Mouse (Mus musculus) embryo, embryonic 9.5 days (tissue): ENCODE data around the gene Gpatch2.
A peak's percentile ranks its signal among the peaks of the same experiment; 100 is the strongest.

Experiments used
- DNase-seq: peaks from one replicate; pipeline ENCODE4 v3.0.0-alpha.2; 2017; ENCODE audit errors: extremely low spot score

The Gpatch2 gene

DNA sequence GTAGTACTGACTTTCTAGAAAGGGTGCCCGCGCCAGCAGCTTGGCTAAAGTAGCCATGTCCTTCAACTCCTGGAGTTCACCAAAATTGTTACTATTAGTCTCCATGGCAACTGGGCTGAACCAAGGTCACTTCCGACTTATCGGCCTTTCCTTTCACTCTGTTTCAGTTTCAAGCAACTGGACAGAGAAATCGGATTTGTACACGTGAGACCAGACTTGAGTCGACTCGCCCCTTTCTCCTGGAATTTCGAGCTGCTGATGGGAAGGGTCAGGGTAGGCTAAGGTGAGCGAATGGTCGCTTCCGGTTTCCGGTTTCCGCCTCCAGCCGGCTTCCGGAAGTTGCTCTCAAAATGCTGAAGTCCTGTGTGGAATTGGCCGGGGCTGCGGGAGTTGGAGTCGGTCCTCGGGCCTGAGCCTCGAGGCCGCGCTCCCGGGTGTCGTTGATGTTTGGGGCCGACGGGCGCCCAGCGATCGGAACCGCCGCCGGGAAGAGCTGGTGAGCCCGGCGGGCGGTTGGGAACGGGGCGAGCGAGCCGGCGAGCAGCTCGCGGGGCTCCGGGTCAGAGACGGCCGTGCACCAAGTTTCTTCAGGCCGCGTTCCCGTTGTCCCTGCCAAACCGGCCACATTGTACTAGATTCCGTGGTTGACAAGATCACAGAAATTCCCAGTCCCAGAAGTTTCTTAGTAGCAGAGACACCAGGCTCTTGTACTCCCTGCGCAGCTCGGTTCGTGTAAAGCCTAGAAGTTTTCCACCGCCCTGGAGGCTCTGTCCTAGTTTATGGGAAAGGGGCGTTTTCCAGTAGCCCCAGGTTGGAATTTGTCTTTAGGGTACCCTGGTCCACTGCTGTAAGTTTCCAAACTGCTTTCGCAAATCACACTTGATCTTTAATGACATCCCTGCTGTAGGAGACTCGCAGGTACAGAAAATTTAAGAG lies at the start of gene Gpatch2, which contains the start of gene Spata17:
Gpatch2 (plus strand) TSS at position 328 of the 936 bp plus-strand sequence.
Spata17 (minus strand) TSS at position 285 of the 936 bp plus-strand sequence.
- DNase-seq = peak; percentile 88

- DNase-seq = no peak
Observed at GRCm38 (mm10) chr1:187169646-187170045, 45.7 kb upstream of the Gpatch2 start.

DNA sequence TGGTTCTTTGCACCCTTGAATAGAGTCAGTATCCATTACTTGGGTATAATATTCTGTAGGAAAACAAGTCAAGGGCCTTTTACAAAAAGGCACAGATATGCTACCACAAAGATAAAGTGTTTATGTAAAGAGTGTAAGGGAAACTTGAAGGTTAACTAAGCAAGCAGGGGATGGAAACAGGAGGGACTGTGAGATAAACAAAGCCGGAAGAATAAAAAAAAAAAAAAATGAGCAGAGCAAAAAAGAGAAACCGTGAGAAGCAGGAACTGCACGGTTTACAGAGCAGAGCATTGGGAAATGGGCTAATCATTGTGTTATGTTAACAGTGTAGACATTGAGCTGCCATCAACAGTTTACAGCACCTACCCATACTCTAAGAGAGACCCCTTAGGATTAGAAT lies 44.9 kb upstream of the Gpatch2 start:
- DNase-seq = no peak

DNA sequence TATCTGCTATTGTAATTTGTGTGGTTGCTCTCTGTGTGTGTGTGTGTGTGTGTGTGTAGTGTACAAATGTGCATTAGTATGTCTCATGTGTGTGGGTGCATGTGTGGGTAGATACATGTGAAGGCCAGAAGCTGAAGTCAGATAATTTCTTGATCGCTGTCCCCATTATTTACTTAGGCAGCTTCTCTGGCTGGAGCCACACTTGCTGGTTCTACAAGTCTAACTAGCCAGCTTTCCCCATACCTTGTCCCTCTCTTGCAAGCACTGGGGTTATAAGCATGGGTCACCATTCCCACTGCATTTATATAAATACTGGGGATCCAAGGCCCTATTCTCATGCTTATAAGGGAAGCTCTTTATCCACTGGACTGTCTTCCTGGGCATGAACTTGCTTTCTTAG lies 39.3 kb upstream of the Gpatch2 start:
- no peak for DNase-seq

GRCm38 (mm10) chr1:187178546-187178945 lies 36.8 kb upstream of the Gpatch2 start:
- no peak for DNase-seq

DNA sequence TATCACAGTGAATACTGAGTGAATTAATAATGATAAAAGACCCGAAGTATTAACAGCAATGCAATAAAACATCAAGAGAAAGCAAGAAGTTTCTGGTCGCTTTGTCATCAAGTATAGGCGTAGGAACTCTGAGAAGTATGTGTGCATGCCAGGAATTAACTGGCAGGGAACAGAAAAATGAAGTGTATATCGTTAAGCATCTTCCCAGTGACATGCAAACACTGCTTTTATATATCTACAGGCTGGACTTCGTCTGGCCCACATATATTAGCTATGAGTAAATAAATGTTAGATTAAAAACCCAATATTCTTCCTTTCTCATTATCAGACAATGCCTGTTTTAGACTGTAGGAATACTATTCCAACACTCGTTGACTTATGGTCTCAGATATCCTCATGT lies 9.8 kb upstream of the Gpatch2 start:
- DNase-seq = no peak

GRCm38 (mm10) chr1:187209496-187209895 lies 5.8 kb upstream of the Gpatch2 start:
- DNase-seq = no peak

GRCm38 (mm10) chr1:187210736-187211135 lies 4.6 kb upstream of the Gpatch2 start:
- DNase-seq = no peak

DNA sequence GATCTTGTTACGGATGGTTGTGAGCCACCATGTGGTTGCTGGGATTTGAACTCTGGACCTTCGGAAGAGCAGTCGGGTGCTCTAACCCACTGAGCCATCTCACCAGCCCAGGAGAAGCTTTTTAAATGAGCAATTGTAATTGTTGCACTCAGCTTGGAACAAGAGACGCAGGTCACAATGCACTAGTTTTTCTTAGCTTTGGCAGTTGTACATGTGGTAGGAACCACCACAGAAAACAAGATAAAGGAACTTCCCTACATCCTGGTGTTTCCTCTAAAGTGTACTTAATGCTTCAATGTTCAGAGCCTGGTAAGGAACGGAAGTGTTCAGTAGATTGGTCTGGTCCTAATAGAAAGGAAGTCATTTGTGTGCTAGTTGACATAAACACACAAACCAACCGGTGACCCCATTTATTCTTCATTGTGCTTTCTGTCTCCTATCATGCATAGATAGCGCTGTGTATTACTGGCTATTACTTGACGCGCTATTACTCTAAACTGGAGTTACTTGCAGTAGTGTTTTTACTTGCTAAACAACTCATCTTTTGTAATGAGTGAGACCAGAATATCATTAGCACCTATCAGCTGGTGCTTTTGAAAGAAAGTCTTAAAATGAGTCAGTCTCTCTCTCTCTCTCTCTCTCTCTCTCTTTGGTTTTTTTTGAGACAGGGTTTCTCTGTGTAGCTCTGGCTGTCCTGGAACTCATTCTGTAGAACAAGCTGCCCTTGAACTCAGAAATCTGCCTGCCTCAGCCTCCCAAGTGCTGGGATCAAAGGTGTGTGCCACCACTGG lies 1.5 kb downstream of the Gpatch2 start:
- DNase-seq = no peak

GRCm38 (mm10) chr1:187220756-187221155 lies 5.4 kb downstream of the Gpatch2 start:
- DNase-seq = no peak

DNA sequence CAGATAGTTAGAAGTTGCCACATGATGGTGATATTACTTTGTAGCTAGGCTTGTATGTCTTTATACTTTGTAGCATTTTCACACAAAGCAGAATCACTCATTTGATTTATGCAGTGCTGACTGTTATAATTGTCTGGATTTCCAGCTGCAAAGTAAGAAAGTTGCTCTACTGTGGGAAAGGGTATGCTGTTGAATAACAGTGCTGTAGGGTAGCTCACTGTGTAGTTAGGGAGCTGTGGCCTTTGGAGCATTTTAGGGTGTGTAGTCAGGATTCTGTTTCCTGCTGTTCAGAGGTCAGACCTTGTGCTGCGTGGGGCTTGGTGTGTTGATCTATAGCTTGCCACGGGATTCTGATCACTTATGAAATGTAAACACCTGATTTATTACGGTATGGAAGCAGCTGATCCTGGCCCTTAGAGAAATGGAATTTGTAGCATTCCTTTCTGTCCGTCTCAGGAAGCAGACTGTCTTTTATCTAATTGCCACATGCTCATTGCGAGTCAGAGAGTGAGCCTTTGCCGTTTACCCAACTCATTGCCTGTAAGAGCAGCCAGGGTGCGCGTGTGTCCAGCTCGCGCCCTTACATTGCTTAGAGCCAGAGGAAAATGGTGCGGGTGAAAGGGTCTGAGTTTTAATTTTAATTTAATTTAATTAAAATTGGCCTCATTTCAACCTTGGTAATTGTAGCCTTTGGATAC lies 11.2 kb downstream of the Gpatch2 start:
- no peak for DNase-seq

DNA sequence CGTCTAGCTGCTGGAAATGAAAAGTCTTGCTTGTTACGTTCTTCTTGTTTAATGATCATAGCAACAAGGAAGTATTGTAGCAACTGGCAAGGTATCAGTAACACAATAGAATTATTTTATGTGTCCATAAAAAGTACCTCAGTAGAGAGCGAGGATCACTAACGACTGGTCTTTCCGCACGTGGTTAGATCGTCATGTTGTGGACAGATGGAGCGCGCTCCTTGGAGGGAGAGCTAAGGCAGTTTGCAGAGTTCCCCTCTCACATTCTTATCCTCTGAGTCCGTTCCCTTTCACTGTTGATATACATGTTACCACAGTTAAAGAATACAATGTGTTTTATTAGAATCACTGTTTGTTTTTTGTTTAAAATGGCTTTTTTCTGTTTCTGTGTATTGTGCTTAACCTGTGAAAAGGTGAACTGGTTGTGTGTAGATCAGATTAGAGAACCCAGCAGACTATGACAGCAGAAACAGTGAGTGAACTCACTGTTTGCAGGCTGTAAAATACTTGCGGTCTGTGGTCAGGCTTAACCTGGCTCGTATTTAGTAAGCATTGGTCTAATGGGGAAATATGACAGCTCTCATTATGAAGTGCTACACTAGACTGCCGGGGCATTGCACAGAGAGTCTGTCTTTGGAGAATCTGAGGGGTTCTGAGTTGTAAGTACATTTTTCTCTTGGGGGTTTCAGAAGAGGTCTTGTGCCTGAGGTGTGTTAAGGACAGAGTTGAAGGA lies 13.3 kb downstream of the Gpatch2 start:
- no peak for DNase-seq

- DNase-seq = no peak
Observed at GRCm38 (mm10) chr1:187230255-187230654, 14.9 kb downstream of the Gpatch2 start.

DNA sequence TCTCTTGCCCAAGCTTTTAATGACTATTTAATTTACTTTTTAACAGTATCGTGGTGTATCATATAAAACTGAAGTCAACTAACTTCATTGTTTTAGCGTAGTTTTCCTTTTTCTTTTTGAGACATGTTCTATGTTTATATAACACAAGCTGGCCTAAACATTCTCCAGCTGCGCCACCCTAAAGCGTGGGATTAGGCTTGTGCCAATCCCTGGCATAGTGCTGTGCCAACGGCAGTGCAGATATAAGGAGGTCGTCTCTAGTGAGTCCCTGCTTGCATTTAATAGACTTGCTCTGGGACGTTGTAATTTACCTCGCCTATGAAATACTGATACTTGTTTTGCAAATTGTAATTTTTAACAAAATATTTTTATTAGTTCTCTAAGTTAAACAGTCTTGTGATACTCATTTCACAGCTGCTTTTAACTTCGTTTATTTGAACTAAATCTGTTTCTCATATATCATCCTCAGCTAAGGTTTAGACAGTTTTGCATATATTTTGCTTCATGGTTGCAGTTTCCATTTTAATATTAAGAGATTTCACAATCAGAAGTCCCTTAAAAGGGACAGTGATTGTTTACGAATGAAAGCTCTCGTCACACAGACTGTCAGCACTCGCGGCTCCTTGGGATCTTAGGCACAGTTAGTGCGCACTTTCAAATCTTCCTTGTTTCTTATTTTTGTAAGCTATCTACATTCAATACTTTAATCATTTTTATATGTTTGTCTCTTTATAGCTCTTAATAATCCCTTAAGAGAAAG lies 17.1 kb downstream of the Gpatch2 start:
- DNase-seq = no peak

DNA sequence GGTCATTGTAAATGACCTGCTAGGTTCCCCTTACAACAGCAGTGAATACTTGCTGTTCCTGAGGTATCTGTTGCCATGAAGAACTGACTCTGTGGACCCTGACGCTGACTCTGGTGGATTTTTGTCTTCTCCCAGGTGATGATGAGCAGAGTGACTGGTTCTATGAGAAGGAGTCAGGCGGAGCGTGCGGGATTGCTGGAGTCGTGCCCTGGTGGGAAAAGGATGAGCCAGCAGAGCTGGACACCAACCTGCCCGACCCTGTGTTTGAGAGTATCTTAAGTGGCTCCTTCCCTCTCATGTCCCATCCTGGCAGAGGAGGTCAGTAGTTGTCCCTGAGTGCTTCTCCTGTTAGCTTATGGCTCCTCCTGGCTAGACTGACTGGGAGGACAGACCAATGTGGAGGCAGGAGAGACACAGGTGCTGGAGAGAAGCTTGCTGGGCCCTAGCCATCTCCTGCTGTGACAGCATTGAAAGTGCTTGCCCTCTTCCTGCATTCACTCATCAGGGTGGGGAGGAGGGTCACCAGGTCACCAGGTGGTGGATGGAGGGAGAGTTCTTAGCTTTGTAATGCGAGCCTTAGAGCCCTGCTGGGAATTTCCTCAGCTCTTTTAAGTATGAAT lies 17.8 kb downstream of the Gpatch2 start:
- DNase-seq = peak; percentile 18

GRCm38 (mm10) chr1:187235161-187235560 lies 19.9 kb downstream of the Gpatch2 start:
- no peak for DNase-seq

GRCm38 (mm10) chr1:187236296-187236695 lies 21.0 kb downstream of the Gpatch2 start:
- DNase-seq = no peak

GRCm38 (mm10) chr1:187238061-187238460 lies 22.8 kb downstream of the Gpatch2 start:
- DNase-seq = no peak

GRCm38 (mm10) chr1:187240304-187240703 lies 25.0 kb downstream of the Gpatch2 start:
- DNase-seq = no peak

- DNase-seq = no peak
Observed at GRCm38 (mm10) chr1:187241329-187241728, 26.0 kb downstream of the Gpatch2 start.
